Mouse (Mus musculus) ES-E14 (cell line): ENCODE data around the gene Anpep.

Source experiments
- CHD2 ChIP-seq: IDR thresholded peaks from 2 replicates; pipeline ENCODE4 v1.6.1; 2014; ENCODE audit warnings: mild to moderate bottlenecking, low read depth, low read length, inconsistent platforms
- HCFC1 ChIP-seq: IDR thresholded peaks from 2 replicates; pipeline ENCODE4 v1.6.1; 2012; ENCODE audit warnings: low read length, inconsistent platforms, borderline replicate concordance; ENCODE audit not compliant: insufficient read depth
- MAFK ChIP-seq: IDR thresholded peaks from 2 replicates; pipeline ENCODE4 v1.6.1; 2014; ENCODE audit warnings: mild to moderate bottlenecking, low read depth, low read length, inconsistent platforms; ENCODE audit not compliant: insufficient read depth
- ZC3H11A ChIP-seq: IDR thresholded peaks from 2 replicates; pipeline ENCODE4 v1.6.1; 2012; ENCODE audit warnings: low read depth, mild to moderate bottlenecking, inconsistent platforms, low read length, borderline replicate concordance
- ZNF384 ChIP-seq: IDR thresholded peaks from 2 replicates; pipeline ENCODE4 v1.6.1; 2012; ENCODE audit warnings: low read depth, low read length, inconsistent platforms

GRCm38 (mm10) chr7:79801391-79801790 is 59.5 kb downstream of the Anpep start:
- no peak for TF ChIP-seq ZC3H11A
- TF ChIP-seq CHD2: no peak
- no peak for TF ChIP-seq ZNF384
- TF ChIP-seq MAFK: no peak
- no peak for TF ChIP-seq HCFC1
